Mouse (Mus musculus) liver, embryonic 14.5 days (tissue): ENCODE results near the gene Tcp10a. TPM values are rescaled to one million over a fixed set of nuclear protein-coding genes. Genes with fewer than 3 reads are reported as not detected.
"Not testable (repeated sequence)": the region's sequence is repeated elsewhere in the genome, so short reads cannot be mapped to it uniquely, and the experiment has no call there.

Experiments used
- ATAC-seq: fragments of 200-750 bp; cut with Nextera tagmentation; 2 replicates; pipeline ENCODE4 v1.8.0; 2017; ENCODE audit warnings: moderate number of reproducible peaks, mild to moderate bottlenecking, moderate library complexity; ENCODE audit not compliant: insufficient read depth
- DNase-seq, 3 experiments: peaks; one replicate each; pipeline ENCODE4 v3.0.0-alpha.2; 2012 to 2013; ENCODE audit warnings: low read depth in 3 of 3, low spot score in 3 of 3
- H3K27ac ChIP-seq: fragments of 300-500 bp; sonication (generic); 2 replicates; pipeline ENCODE4 v1.5.1; 2014; ENCODE audit warnings: moderate library complexity, mild to moderate bottlenecking, control low read depth, inconsistent platforms
- H3K27me3 ChIP-seq: fragments of 300-500 bp; sonication (generic); 2 replicates; pipeline ENCODE4 v1.6.1; 2014; ENCODE audit warnings: mild to moderate bottlenecking, low read length, moderate library complexity; ENCODE audit not compliant: control insufficient read depth, insufficient read depth
- H3K36me3 ChIP-seq: fragments of 300-500 bp; sonication (generic); replicated peaks from 2 replicates; pipeline ENCODE4 v1.6.1; 2014; ENCODE audit warnings: low read depth; ENCODE audit not compliant: control insufficient read depth, insufficient read depth
- H3K4me1 ChIP-seq, 2 experiments: fragments of 200-500 bp in 1 of 2; fragments of 300-500 bp in 1 of 2; sonication (generic) in 1 of 2; replicated peaks; 2 replicates each; pipeline ENCODE4 v1.6.1; 2012 to 2014; ENCODE audit warnings: antibody characterized with exemption in 1 of 2, inconsistent platforms in 1 of 2, low read length in 1 of 2; ENCODE audit not compliant: control insufficient read depth in 2 of 2, insufficient read depth in 2 of 2
- H3K4me2 ChIP-seq: fragments of 300-500 bp; sonication (generic); 2 replicates; pipeline ENCODE4 v1.6.1; 2014; ENCODE audit warnings: low read depth, mild to moderate bottlenecking, control low read depth, moderate library complexity
- H3K4me3 ChIP-seq, 2 experiments: fragments of 200-500 bp in 1 of 2; fragments of 300-500 bp in 1 of 2; sonication (generic) in 1 of 2; 2 replicates each; pipeline ENCODE4 v1.5.1; 2012 to 2014; ENCODE audit warnings: low read depth in 2 of 2, low read length in 2 of 2, mild to moderate bottlenecking in 2 of 2, control low read depth in 1 of 2, inconsistent platforms in 1 of 2, moderate library complexity in 1 of 2; ENCODE audit not compliant: insufficient read depth in 1 of 2
- H3K9ac ChIP-seq: fragments of 300-500 bp; sonication (generic); replicated peaks from 2 replicates; pipeline ENCODE4 v1.6.1; 2014; ENCODE audit warnings: mild to moderate bottlenecking, control low read depth, moderate library complexity
- H3K9me3 ChIP-seq: fragments of 300-500 bp; sonication (generic); 2 replicates; pipeline ENCODE4 v1.6.1; 2016; ENCODE audit warnings: low read length, mixed read lengths; ENCODE audit not compliant: control insufficient read depth
- CTCF ChIP-seq: IDR thresholded peaks from 2 replicates; pipeline ENCODE4 v1.5.1; 2016; ENCODE audit warnings: antibody characterized with exemption, low read depth, control low read depth
- EP300 ChIP-seq: IDR thresholded peaks from 2 replicates; pipeline ENCODE4 v1.6.1; 2016; ENCODE audit warnings: antibody characterized with exemption, low read depth
- WGBS: fragments of 180-500 bp; shearing (Covaris S2); extraction: QIAGEN DNeasy Blood & Tissue Kit; methylation state at CpG from one replicate; pipeline ENCODE4 v1.1.7; 2014; ENCODE audit not compliant: insufficient replicate concordance; 5-methylcytosine and 5-hydroxymethylcytosine counted together
- polyA plus RNA-seq, 2 experiments: library from polyadenylated mRNA; depleted of rRNA in 1 of 2; stranded (reverse) in 1 of 2; unstranded in 1 of 2; fragments of >200 nt; fragmentation: Nextera tagmentation in 1 of 2; extraction: Ambion mirVana in 1 of 2; gene quantifications; 2 replicates each; pipeline versions ENCODE4 v1.2.1 to v1.2.3; 2012 to 2014

Gene Tcp10a
- polyA plus RNA-seq (2012; rRNA removed): 0.02 TPM in 1 of 2 replicates, not detected in the other
- not detected in 2 replicates for polyA plus RNA-seq (2014; fragmentation: Nextera tagmentation; extraction: Ambion mirVana)

GRCm38 (mm10) chr17:7324346-7324745 lies at the start of gene Tcp10a:
Gene Tcp10a, plus strand, starts transcription at chr17:7324646.
- H3K9ac ChIP-seq, H3K27me3 ChIP-seq, ATAC-seq, H3K27ac ChIP-seq, DNase-seq, H3K9me3 ChIP-seq, H3K4me1 ChIP-seq, H3K36me3 ChIP-seq, H3K4me3 ChIP-seq, H3K4me2 ChIP-seq: not testable (repeated sequence)
- WGBS: 57% methylated on average over 3 of the region's 5 CpGs

DNA sequence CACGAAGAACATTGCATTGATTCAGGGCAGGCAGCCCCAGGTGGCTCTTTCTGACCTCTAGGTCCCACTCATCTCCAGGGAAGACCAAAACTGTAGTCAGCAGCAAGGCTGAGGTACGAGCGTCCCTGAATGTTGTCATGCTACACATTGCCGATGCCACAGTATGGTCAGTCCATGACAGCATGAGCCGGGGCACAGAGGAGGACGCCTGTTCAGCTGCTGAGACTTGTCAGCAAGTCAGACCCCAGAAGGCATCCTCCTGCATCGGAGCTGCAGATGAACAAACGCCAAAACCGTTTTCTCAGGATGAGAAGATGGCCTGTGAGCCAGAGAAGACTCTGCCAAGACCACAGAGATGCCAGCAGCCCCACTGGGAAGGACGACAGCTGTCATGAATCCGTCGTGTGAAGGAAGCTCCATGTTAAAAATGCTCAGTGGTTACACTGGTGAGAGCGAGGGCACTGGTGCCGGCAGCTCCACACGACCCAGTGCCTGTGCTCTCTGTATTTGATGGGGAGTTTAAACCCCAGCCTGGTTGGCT lies 45.7 kb upstream of the Tcp10a start:
- DNase-seq (no peak), ATAC-seq (no peak)
- H3K4me2 ChIP-seq: no peak overlapping the region
- no peak overlapping the region for H3K4me3 ChIP-seq
- H3K36me3 ChIP-seq: no peaks in the 10 kb centered on the region
- no peaks in the 10 kb centered on the region for H3K27me3 ChIP-seq
- H3K9me3 ChIP-seq: no peaks in the 10 kb centered on the region
- H3K27ac ChIP-seq: no peak overlapping the region
- no peaks in the 10 kb centered on the region for H3K4me1 ChIP-seq
- TF ChIP-seq CTCF (no peak), EP300 (no peak)
- 71% methylated on average over 15 of the region's 15 CpGs for WGBS
- no peak overlapping the region for H3K9ac ChIP-seq

DNA sequence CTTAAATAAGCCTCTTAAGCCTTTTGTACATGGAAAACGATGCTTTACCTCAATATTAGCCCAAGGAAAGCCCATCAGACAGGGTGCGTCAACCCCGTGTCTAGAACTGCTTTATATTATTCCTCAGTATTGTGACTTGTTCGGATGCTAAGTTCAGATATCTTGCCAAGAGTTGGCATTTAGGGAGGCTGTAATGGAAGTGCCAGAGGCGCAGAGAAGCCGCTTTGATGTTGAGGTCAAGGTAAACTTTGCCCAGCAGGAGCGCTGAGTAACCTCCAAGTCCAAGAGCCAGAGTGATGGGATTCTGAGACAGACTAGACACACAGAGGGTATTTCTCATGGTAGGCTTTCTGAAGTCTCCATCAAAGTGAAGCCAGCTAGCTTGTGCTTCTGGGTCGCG lies 45.2 kb upstream of the Tcp10a start:
- WGBS: 76% methylated on average over 9 of the region's 9 CpGs
- ATAC-seq (no peak), DNase-seq (no peak)
- no peaks in the 10 kb centered on the region for H3K27me3 ChIP-seq
- no peaks in the 10 kb centered on the region for H3K36me3 ChIP-seq
- TF ChIP-seq EP300 (no peak), CTCF (no peak)
- no peak overlapping the region for H3K4me2 ChIP-seq
- H3K4me3 ChIP-seq: no peak overlapping the region
- no peak overlapping the region for H3K9ac ChIP-seq
- no peaks in the 10 kb centered on the region for H3K9me3 ChIP-seq
- H3K4me1 ChIP-seq: no peaks in the 10 kb centered on the region
- no peak overlapping the region for H3K27ac ChIP-seq

- Histone ChIP-seq H3K4me1 (no peaks in the 10 kb centered on the region), H3K36me3 (no peaks in the 10 kb centered on the region), H3K9me3 (no peaks in the 10 kb centered on the region), H3K27me3 (no peaks in the 10 kb centered on the region), H3K4me2 (no peak overlapping the region), H3K9ac (no peak overlapping the region), H3K4me3 (no peak overlapping the region), H3K27ac (no peak overlapping the region)
- TF ChIP-seq CTCF: no peak
- TF ChIP-seq EP300: no peak
- DNase-seq (no peak), ATAC-seq (no peak)
- 69% methylated on average over 8 of the region's 8 CpGs for WGBS
Measured at GRCm38 (mm10) chr17:7284297-7284910, 40.0 kb upstream of the Tcp10a start.

- ATAC-seq (no peak), DNase-seq (no peak)
- Histone ChIP-seq H3K36me3 (no peaks in the 10 kb centered on the region), H3K4me2 (no peak overlapping the region), H3K4me1 (no peaks in the 10 kb centered on the region), H3K9ac (no peak overlapping the region), H3K4me3 (no peak overlapping the region), H3K9me3 (no peaks in the 10 kb centered on the region), H3K27ac (no peak overlapping the region), H3K27me3 (no peaks in the 10 kb centered on the region)
- TF ChIP-seq EP300 (no peak), CTCF (no peak)
- WGBS: 64% methylated on average over 12 of the region's 12 CpGs
Measured at GRCm38 (mm10) chr17:7285292-7285691, 39.2 kb upstream of the Tcp10a start.
